Mouse (Mus musculus) kidney, embryonic 16.5 days (tissue): ENCODE data around the gene Selenon. TPM values are rescaled to one million over a fixed set of nuclear protein-coding genes. Genes with fewer than 3 reads are reported as not detected.

ENCODE experiments used
- ATAC-seq: fragments of 200-750 bp; cut with Nextera tagmentation; 2 replicates; pipeline ENCODE4 v1.8.0; 2017; ENCODE audit warnings: moderate TSS enrichment; ENCODE audit not compliant: low FRiP score, low TSS enrichment
- H3K27ac ChIP-seq: fragments of 300-500 bp; sonication (generic); 2 replicates; pipeline ENCODE4 v1.5.1; 2014; ENCODE audit warnings: low read length
- H3K27me3 ChIP-seq: fragments of 300-500 bp; sonication (generic); 2 replicates; pipeline ENCODE4 v1.6.1; 2014; ENCODE audit warnings: low read length, control low read depth, mixed read lengths; ENCODE audit not compliant: insufficient read depth
- H3K36me3 ChIP-seq: fragments of 300-500 bp; sonication (generic); 2 replicates; pipeline ENCODE4 v1.6.1; 2014; ENCODE audit warnings: low read length, control low read depth, mixed read lengths; ENCODE audit not compliant: insufficient read depth
- H3K4me1 ChIP-seq: fragments of 300-500 bp; sonication (generic); 2 replicates; pipeline ENCODE4 v1.6.1; 2014; ENCODE audit warnings: low read length, control low read depth, mixed read lengths; ENCODE audit not compliant: insufficient read depth
- H3K4me2 ChIP-seq: fragments of 300-500 bp; sonication (generic); replicated peaks from 2 replicates; pipeline ENCODE4 v1.6.1; 2014; ENCODE audit warnings: low read depth, low read length
- H3K4me3 ChIP-seq: fragments of 300-500 bp; sonication (generic); 2 replicates; pipeline ENCODE4 v1.5.1; 2014; ENCODE audit warnings: mild to moderate bottlenecking, low read length
- H3K9ac ChIP-seq: fragments of 300-500 bp; sonication (generic); replicated peaks from 2 replicates; pipeline ENCODE4 v1.6.1; 2014; ENCODE audit warnings: low read length
- H3K9me3 ChIP-seq: fragments of 300-500 bp; sonication (generic); 2 replicates; pipeline ENCODE4 v1.6.1; 2016; ENCODE audit warnings: low read length, control low read depth
- WGBS: fragments of 180-500 bp; shearing (Covaris S2); extraction: QIAGEN DNeasy Blood & Tissue Kit; methylation state at CpG from one replicate; pipeline ENCODE4 v1.1.7; 2014; 5-methylcytosine and 5-hydroxymethylcytosine counted together
- polyA plus RNA-seq: library from polyadenylated mRNA; unstranded; fragments of >200 nt; fragmentation: Nextera tagmentation; extraction: Ambion mirVana; gene quantifications from 2 replicates; pipeline ENCODE4 v1.2.1, GENCODE M21; 2015

Selenon gene
- polyA plus RNA-seq, 1 experiment from 2014 or later: 9.7 TPM

- 89% methylated on average over 7 of the region's 7 CpGs for WGBS
- H3K4me2 ChIP-seq: no peak overlapping the region
- no peak overlapping the region for H3K9ac ChIP-seq
- ATAC-seq: no peak
- peaks cover 7% of the 10 kb centered on the region for H3K4me1 ChIP-seq
- H3K36me3 ChIP-seq: no peaks in the 10 kb centered on the region
- H3K27ac ChIP-seq: no peak overlapping the region
- H3K9me3 ChIP-seq: no peaks in the 10 kb centered on the region
- no peaks in the 10 kb centered on the region for H3K27me3 ChIP-seq
- no peak overlapping the region for H3K4me3 ChIP-seq
These were observed 36.4 kb downstream of the Selenon start for GRCm38 (mm10) chr4:134515614-134516013.

DNA sequence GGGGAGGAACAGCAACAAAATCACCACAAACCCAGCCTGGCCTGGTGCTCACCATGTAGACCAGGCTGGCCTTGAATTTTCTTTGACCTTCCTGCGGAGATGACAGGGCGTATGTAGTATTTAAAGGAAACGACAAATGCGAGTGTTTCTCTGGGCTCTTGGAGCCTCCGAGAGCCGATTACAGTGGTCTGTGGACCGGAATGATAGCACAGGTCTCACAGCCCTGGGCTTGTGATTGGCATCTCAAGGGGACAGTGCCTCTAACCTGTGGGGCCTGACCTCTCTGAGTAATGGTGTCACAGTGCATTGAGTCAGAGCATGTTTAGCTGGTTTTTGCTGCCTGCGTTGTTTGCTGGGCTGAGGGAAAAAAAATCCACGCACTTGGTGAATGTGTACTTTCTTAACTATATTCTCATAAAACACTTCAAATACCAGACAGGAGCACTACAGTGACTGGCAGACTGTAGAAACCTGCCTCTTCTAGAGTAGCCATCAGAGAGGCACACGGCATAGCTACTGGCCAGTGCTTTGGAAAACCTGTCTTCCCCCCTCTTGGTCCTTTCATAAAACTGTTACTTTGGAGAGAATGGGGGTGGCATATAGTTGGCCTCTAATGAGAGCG, 37.5 kb downstream of the Selenon start:
- Histone ChIP-seq H3K4me3 (no peak overlapping the region), H3K27me3 (no peaks in the 10 kb centered on the region), H3K4me2 (no peak overlapping the region), H3K9ac (no peak overlapping the region), H3K27ac (no peak overlapping the region), H3K9me3 (no peaks in the 10 kb centered on the region), H3K4me1 (peaks cover 7% of the 10 kb centered on the region), H3K36me3 (no peaks in the 10 kb centered on the region)
- WGBS: 81% methylated on average over 11 of the region's 11 CpGs
- ATAC-seq: no peak

DNA sequence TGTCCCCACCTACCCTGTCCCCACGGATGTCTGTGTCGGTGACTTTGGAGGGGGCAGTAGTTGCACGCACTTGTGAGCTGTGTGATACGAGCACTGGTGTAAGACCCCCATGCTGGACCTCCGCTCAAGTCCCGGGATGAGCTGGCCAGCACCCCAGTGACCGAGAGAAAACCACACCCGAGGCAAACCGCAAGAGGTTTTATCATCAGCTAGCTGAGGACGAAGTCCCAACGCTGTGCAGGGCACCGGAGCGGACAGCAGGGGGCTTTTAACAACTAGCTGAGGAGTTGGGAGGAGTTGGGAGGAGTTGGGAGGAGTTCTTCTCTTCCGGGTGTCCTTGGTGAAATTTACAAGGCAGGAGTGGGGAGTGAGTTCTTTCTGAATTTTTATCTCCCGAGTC, 39.2 kb downstream of the Selenon start:
- Histone ChIP-seq H3K4me1 (peaks cover 7% of the 10 kb centered on the region), H3K9me3 (no peaks in the 10 kb centered on the region), H3K4me3 (peak overlapping the region; percentile 10), H3K27ac (no peak overlapping the region), H3K9ac (no peak overlapping the region; the same call in 1 of the 2 replicates), H3K36me3 (no peaks in the 10 kb centered on the region), H3K27me3 (no peaks in the 10 kb centered on the region), H3K4me2 (peak overlapping the region; percentile 44)
- ATAC-seq: peak; percentile 59
- 16% methylated on average over 15 of the region's 15 CpGs for WGBS

- 68% methylated on average over 6 of the region's 6 CpGs for WGBS
- no peak for ATAC-seq
These were observed 40.2 kb downstream of the Selenon start for GRCm38 (mm10) chr4:134511730-134512129.

GRCm38 (mm10) chr4:134510845-134511411, 41.0 kb downstream of the Selenon start, which contains the start of gene Aunip:
Gene Aunip, plus strand, starts transcription at chr4:134510999.
- Histone ChIP-seq H3K4me3 (peak within 1 kb of the TSS; percentile 72), H3K9ac (peak within 1 kb of the TSS; percentile 69), H3K36me3 (no peaks in the 10 kb centered on the region), H3K27me3 (no peaks in the 10 kb centered on the region), H3K27ac (0 out of 2 replicates have a peak within 1 kb of the TSS, but pooled peaks have one; percentile 10), H3K9me3 (no peaks in the 10 kb centered on the region), H3K4me2 (peak within 1 kb of the TSS; percentile 91), H3K4me1 (peaks cover 7% of the 10 kb centered on the region)
- WGBS: 0% methylated on average over 42 of the region's 42 CpGs
- peak; percentile 94 for ATAC-seq

More at GRCm38 (mm10) chr4:134511730-134512129, 40.2 kb downstream of the Selenon start:
- Histone ChIP-seq H3K27ac (no peak overlapping the region), H3K4me1 (peaks cover 7% of the 10 kb centered on the region), H3K9me3 (no peaks in the 10 kb centered on the region), H3K9ac (0 out of 2 replicates have a peak overlapping the region, but pooled peaks have one; percentile 49), H3K4me2 (peak overlapping the region; percentile 91), H3K36me3 (no peaks in the 10 kb centered on the region), H3K4me3 (peak overlapping the region; percentile 72), H3K27me3 (no peaks in the 10 kb centered on the region)

GRCm38 (mm10) chr4:134510396-134510795, 41.6 kb downstream of the Selenon start:
- Histone ChIP-seq H3K4me3 (peak overlapping the region; percentile 72; the same call in 1 of the 2 replicates), H3K36me3 (no peaks in the 10 kb centered on the region), H3K4me1 (peaks cover 7% of the 10 kb centered on the region), H3K27me3 (no peaks in the 10 kb centered on the region), H3K4me2 (peak overlapping the region; percentile 91), H3K9ac (no peak overlapping the region), H3K9me3 (no peaks in the 10 kb centered on the region), H3K27ac (no peak overlapping the region)
- no peak for ATAC-seq
- 75% methylated on average over 4 of the region's 4 CpGs for WGBS

DNA sequence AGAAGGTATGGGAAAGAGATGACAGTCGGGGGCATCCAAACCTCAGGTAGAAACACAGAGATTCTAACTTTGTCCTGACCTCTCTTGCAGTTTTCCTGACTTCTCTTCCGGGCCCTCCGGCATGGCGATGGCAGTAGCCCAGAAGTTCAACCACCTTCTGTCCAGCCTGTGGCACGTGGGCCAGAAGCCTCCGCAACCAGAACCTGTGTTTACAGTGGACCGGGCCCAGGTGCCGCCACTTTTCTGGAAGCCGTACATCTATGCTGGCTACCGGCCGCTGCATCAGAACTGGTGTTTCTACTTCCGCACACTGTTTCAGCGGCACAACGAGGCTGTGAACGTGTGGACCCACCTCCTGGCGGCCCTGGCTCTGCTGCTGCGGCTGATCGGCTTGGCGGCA, 45.3 kb downstream of the Selenon start:
- Histone ChIP-seq H3K9ac (no peak overlapping the region), H3K9me3 (no peaks in the 10 kb centered on the region), H3K4me1 (peaks cover 5% of the 10 kb centered on the region), H3K4me3 (no peak overlapping the region), H3K27me3 (no peaks in the 10 kb centered on the region), H3K4me2 (no peak overlapping the region), H3K27ac (no peak overlapping the region), H3K36me3 (no peaks in the 10 kb centered on the region)
- WGBS: 85% methylated on average over 19 of the region's 19 CpGs
- ATAC-seq: no peak

- 78% methylated on average over 3 of the region's 4 CpGs for WGBS
- no peak for ATAC-seq
- Histone ChIP-seq H3K4me2 (no peak overlapping the region), H3K4me3 (no peak overlapping the region), H3K27ac (no peak overlapping the region), H3K36me3 (no peaks in the 10 kb centered on the region), H3K4me1 (no peaks in the 10 kb centered on the region), H3K27me3 (no peaks in the 10 kb centered on the region), H3K9ac (no peak overlapping the region), H3K9me3 (no peaks in the 10 kb centered on the region)
These were observed 45.9 kb downstream of the Selenon start for GRCm38 (mm10) chr4:134505966-134506594.

DNA sequence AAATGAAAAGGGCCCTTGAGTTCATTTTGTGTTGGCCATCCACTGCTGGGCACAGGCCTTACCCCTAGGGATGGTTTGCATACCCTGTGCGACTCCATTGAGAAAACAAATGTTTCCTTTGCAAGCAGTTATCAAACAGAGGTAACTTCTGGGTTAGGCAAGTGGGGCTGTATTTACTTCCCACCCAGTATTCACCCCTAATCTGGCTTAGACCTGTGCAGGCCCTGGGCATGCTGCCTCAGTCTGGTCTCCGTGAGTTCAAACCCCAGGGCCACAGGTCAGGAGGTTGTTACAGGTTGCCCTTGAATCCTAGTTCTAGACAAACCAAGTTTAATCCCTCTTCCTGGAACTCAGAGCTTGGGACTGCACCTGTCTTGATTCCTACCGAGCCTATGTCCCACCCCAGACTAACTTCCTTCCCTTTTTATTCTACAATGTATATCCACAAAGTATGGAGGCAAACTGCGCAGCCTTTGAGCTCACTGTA, 46.6 kb downstream of the Selenon start:
- Histone ChIP-seq H3K4me2 (no peak overlapping the region), H3K4me3 (no peak overlapping the region), H3K36me3 (no peaks in the 10 kb centered on the region), H3K4me1 (no peaks in the 10 kb centered on the region), H3K27me3 (no peaks in the 10 kb centered on the region), H3K27ac (no peak overlapping the region), H3K9me3 (no peaks in the 10 kb centered on the region), H3K9ac (no peak overlapping the region)
- WGBS: 87% methylated on average over 4 of the region's 4 CpGs
- ATAC-seq: no peak
